Comparison of ENCODE assay signal across 14 mouse cellular contexts in the genomic region with DNA sequence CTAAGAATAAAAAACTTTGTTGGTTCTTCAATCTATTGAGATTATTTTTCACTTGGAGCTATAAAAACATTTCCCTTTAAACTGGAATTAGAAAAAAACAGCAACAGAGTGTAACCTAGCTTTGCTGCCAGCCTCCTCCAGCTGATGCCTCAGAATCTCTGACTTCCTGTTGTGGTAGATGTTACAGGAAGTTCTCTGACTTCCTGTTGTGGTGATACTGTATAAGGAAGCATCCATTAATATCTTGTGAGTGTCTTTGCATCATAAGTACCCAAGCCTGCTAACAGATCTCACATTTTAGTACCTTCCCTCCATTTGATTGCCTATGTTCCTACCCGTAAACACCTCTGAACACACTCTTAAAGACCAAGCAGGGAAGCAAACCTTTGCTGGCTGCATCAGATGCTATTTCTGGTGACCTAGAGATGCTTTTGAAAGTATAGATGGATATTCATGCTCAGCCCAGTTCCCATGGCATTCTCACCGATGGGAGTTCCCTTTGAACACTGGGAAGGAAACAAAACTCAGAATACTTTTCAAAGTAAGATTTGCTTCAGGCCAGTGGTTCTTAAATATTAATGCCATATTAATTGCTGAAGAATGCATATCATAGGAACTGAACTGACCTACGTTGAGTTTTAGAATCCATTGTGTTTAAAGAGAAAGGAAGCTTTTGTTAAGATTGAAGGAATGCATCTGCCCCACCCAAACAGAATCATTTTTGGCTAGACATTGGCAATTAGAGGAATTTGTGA.
DNase-seq lines count a peak whose midpoint lies in the region; ATAC-seq and TF ChIP-seq lines count a peak whose summit lies in the region.
"Had no signal": no experiment of that assay in that cellular context is flagged by ENCODE, and none has a peak within 500 bp of the region (broad histone marks: within the 10 kb centered on the region; RNA-seq: fewer than 3 reads in every experiment).

No protein-coding gene starts in this region.

- no peak for ATAC-seq in midbrain, embryonic 13.5 days
- ATAC-seq in midbrain, postnatal 0 days (ENCODE audit: low FRiP score), result no peak
- no peak for ATAC-seq in midbrain, embryonic 14.5 days (ENCODE audit: low FRiP score, low TSS enrichment)
- ATAC-seq in intestine, embryonic 15.5 days, result no peak
- no peak for ATAC-seq in cerebellum, adult (ENCODE audit: insufficient number of reproducible peaks, low FRiP score, low TSS enrichment)
- ATAC-seq: forebrain, embryonic 14.5 days; hindbrain, postnatal 0 days; liver, embryonic 12.5 days had no signal

- no peak for TF ChIP-seq CTCF in gastrocnemius, adult 2 months (IDR thresholded peaks at IDR 0.05)
- no peak for TF ChIP-seq CTCF in midbrain, postnatal 0 days (IDR thresholded peaks at IDR 0.05)

- H3K4me3 ChIP-seq in gastrocnemius, adult 2 months, result no peak overlapping the region
- H3K4me3 ChIP-seq in midbrain, embryonic 13.5 days (replicated peaks), result no peak overlapping the region
- H3K4me3 ChIP-seq in midbrain, postnatal 0 days (ENCODE audit: low read depth, low read length), result no peak overlapping the region
- H3K4me3 ChIP-seq in midbrain, embryonic 14.5 days (replicated peaks; ENCODE audit: low read depth, low read length), result no peak overlapping the region
- no peak overlapping the region for H3K4me3 ChIP-seq in intestine, embryonic 15.5 days (replicated peaks)
- H3K4me3 ChIP-seq: heart, embryonic 13.5 days; liver, embryonic 12.5 days had no signal

- no peak for DNase-seq in gastrocnemius, adult 2 months
- DNase-seq in gastrocnemius, postnatal 4 days (ENCODE audit: low spot score in 2 of 2), result no peak
- no peak for DNase-seq in midbrain, postnatal 0 days (ENCODE audit: low spot score)
- peak; percentile 94 for DNase-seq in Muller cell, postnatal 12 days (ENCODE audit: inconsistent ontology term)
- no peak for DNase-seq in midbrain, embryonic 14.5 days
- DNase-seq: cerebellum, adult 11-12 months; gastrocnemius, postnatal 25 days had no signal

- 57% methylated on average over 3 of the region's 3 CpGs for WGBS in midbrain, embryonic 13.5 days
- WGBS in midbrain, postnatal 0 days, result 55% methylated on average over 3 of the region's 3 CpGs
- 47% methylated on average over 3 of the region's 3 CpGs for WGBS in midbrain, embryonic 14.5 days
- 76% methylated on average over 3 of the region's 3 CpGs for WGBS in intestine, embryonic 15.5 days

- no peaks in the 10 kb centered on the region for H3K36me3 ChIP-seq in midbrain, embryonic 13.5 days
- no peaks in the 10 kb centered on the region for H3K36me3 ChIP-seq in midbrain, postnatal 0 days (ENCODE audit: insufficient read depth, low read length)
- H3K36me3 ChIP-seq in midbrain, embryonic 14.5 days (ENCODE audit: control insufficient read depth, insufficient read depth, low read length), result no peaks in the 10 kb centered on the region
- no peaks in the 10 kb centered on the region for H3K36me3 ChIP-seq in intestine, embryonic 15.5 days
- H3K36me3 ChIP-seq: heart, embryonic 13.5 days; liver, embryonic 12.5 days had no signal

- no peaks in the 10 kb centered on the region for H3K9me3 ChIP-seq in midbrain, embryonic 13.5 days
- H3K9me3 ChIP-seq in midbrain, postnatal 0 days (ENCODE audit: low read length), result no peaks in the 10 kb centered on the region
- no peaks in the 10 kb centered on the region for H3K9me3 ChIP-seq in midbrain, embryonic 14.5 days (ENCODE audit: control insufficient read depth, low read length)
- no peaks in the 10 kb centered on the region for H3K9me3 ChIP-seq in intestine, embryonic 15.5 days
- H3K9me3 ChIP-seq: heart, embryonic 13.5 days; liver, embryonic 12.5 days had no signal

- H3K27me3 ChIP-seq in midbrain, embryonic 13.5 days, result no peaks in the 10 kb centered on the region
- no peaks in the 10 kb centered on the region for H3K27me3 ChIP-seq in midbrain, postnatal 0 days (ENCODE audit: insufficient read depth, low read length)
- no peaks in the 10 kb centered on the region for H3K27me3 ChIP-seq in midbrain, embryonic 14.5 days (ENCODE audit: control insufficient read depth, insufficient read depth, low read length)
- no peaks in the 10 kb centered on the region for H3K27me3 ChIP-seq in intestine, embryonic 15.5 days (replicated peaks)
- H3K27me3 ChIP-seq: heart, embryonic 13.5 days; liver, embryonic 12.5 days had no signal

- peak overlapping the region; percentile 43; the same call in 1 of the 2 replicates for H3K27ac ChIP-seq in gastrocnemius, adult 2 months
- 0 out of 2 replicates have a peak overlapping the region, but pooled peaks have one; percentile 19 for H3K27ac ChIP-seq in midbrain, embryonic 13.5 days
- no peak overlapping the region for H3K27ac ChIP-seq in midbrain, postnatal 0 days (ENCODE audit: low read depth, low read length)
- 0 out of 2 replicates have a peak overlapping the region, but pooled peaks have one; percentile 20 for H3K27ac ChIP-seq in midbrain, embryonic 14.5 days (replicated peaks; ENCODE audit: low read depth, low read length)
- H3K27ac ChIP-seq in intestine, embryonic 15.5 days, result no peak overlapping the region
- H3K27ac ChIP-seq: heart, embryonic 13.5 days; hindbrain, postnatal 0 days; liver, embryonic 12.5 days had no signal

- H3K4me1 ChIP-seq in midbrain, embryonic 13.5 days (replicated peaks), result peaks cover 33% of the 10 kb centered on the region
- no peaks in the 10 kb centered on the region for H3K4me1 ChIP-seq in midbrain, postnatal 0 days (ENCODE audit: insufficient read depth, low read length)
- H3K4me1 ChIP-seq in midbrain, embryonic 14.5 days (ENCODE audit: control insufficient read depth, insufficient read depth, low read length), result peaks cover 17% of the 10 kb centered on the region
- H3K4me1 ChIP-seq in intestine, embryonic 15.5 days (replicated peaks), result no peaks in the 10 kb centered on the region
- H3K4me1 ChIP-seq: heart, embryonic 13.5 days; liver, embryonic 12.5 days had no signal

- no peak overlapping the region for H3K9ac ChIP-seq in midbrain, embryonic 13.5 days (replicated peaks)
- no peak overlapping the region for H3K9ac ChIP-seq in midbrain, postnatal 0 days (replicated peaks; ENCODE audit: low read length, poor library complexity, severe bottlenecking)
- no peak overlapping the region for H3K9ac ChIP-seq in midbrain, embryonic 14.5 days (replicated peaks; ENCODE audit: low read length)
- no peak overlapping the region for H3K9ac ChIP-seq in intestine, embryonic 15.5 days
- H3K9ac ChIP-seq: heart, embryonic 13.5 days; liver, embryonic 12.5 days had no signal

- H3K4me2 ChIP-seq in midbrain, embryonic 13.5 days (replicated peaks), result no peak overlapping the region
- no peak overlapping the region for H3K4me2 ChIP-seq in midbrain, postnatal 0 days (ENCODE audit: low read depth, low read length, poor library complexity, severe bottlenecking)
- no peak overlapping the region for H3K4me2 ChIP-seq in midbrain, embryonic 14.5 days (ENCODE audit: low read length)
- H3K4me2 ChIP-seq in intestine, embryonic 15.5 days (replicated peaks), result no peak overlapping the region
- H3K4me2 ChIP-seq: heart, embryonic 13.5 days; liver, embryonic 12.5 days had no signal

- intact Hi-C loops in gastrocnemius, adult 2 months (cut with DNase I), result no loop called here

Comparison
In these comparisons a context has a peak if more than half of its experiments do, and no peak if none do; other contexts are left out.
1. H3K27ac ChIP-seq: peak in gastrocnemius, adult 2 months (single experiment), midbrain, embryonic 13.5 days (single experiment) and midbrain, embryonic 14.5 days (single experiment); none in midbrain, postnatal 0 days (single experiment) and intestine, embryonic 15.5 days (single experiment).